Mouse (Mus musculus) liver, adult 2 months (tissue): Measurements from ENCODE around the gene Ccdc154. TPM values are rescaled to one million over a fixed set of nuclear protein-coding genes. Genes with fewer than 3 reads are reported as not detected.
"Not testable (repeated sequence)": the region's sequence is repeated elsewhere in the genome, so short reads cannot be mapped to it uniquely, and the experiment has no call there.

Experiments used
- DNase-seq: peaks from one replicate; pipeline ENCODE4 v3.0.0-alpha.2; 2011; ENCODE audit warnings: low read depth, low spot score; ENCODE audit errors: extremely low read depth
- H3K27ac ChIP-seq: fragments of 200-500 bp; replicated peaks from 2 replicates; pipeline ENCODE4 v1.5.1; 2012; ENCODE audit warnings: low read depth, mild to moderate bottlenecking, control low read depth, inconsistent platforms, low read length; ENCODE audit not compliant: insufficient read depth
- H3K27me3 ChIP-seq: fragments of 200-500 bp; 2 replicates; pipeline ENCODE4 v1.6.1; 2012; ENCODE audit warnings: mild to moderate bottlenecking, moderate library complexity, low read length, inconsistent platforms; ENCODE audit not compliant: control insufficient read depth, insufficient read depth
- H3K36me3 ChIP-seq: fragments of 200-500 bp; 2 replicates; pipeline ENCODE4 v1.6.1; 2012; ENCODE audit warnings: low read length, inconsistent platforms; ENCODE audit not compliant: control insufficient read depth, insufficient read depth
- H3K4me1 ChIP-seq: fragments of 200-500 bp; 2 replicates; pipeline ENCODE4 v1.6.1; 2011; ENCODE audit warnings: low read length; ENCODE audit not compliant: control insufficient read depth, insufficient read depth
- H3K4me3 ChIP-seq: fragments of 200-500 bp; 2 replicates; pipeline ENCODE4 v1.5.1; 2011; ENCODE audit warnings: low read depth, mild to moderate bottlenecking, control low read depth, low read length, moderate library complexity; ENCODE audit not compliant: insufficient read depth
- H3K79me2 ChIP-seq: fragments of 200-500 bp; 2 replicates; pipeline ENCODE4 v1.6.1; 2012; ENCODE audit warnings: inconsistent platforms, mild to moderate bottlenecking, low read length, moderate library complexity; ENCODE audit not compliant: control insufficient read depth, insufficient read depth
- H3K9ac ChIP-seq: fragments of 200-500 bp; 2 replicates; pipeline ENCODE4 v1.6.1; 2012; ENCODE audit warnings: low read depth, mild to moderate bottlenecking, control low read depth, inconsistent platforms, low read length
- CTCF ChIP-seq: fragments of 200-500 bp; IDR thresholded peaks from 2 replicates; pipeline ENCODE4 v1.5.1; 2011; ENCODE audit warnings: low read depth, low read length, control low read depth
- POLR2A ChIP-seq: fragments of 200-500 bp; IDR thresholded peaks from 2 replicates; pipeline ENCODE4 v1.6.1; 2011; ENCODE audit warnings: low read length, control low read depth; ENCODE audit not compliant: insufficient read depth; ENCODE audit errors: extremely low read depth
- WGBS: fragments of 180-500 bp; shearing (Covaris S2); methylation state at CpG from one replicate; pipeline ENCODE4 v1.1.7; 2018; 5-methylcytosine and 5-hydroxymethylcytosine counted together
- polyA plus RNA-seq: library from polyadenylated mRNA; depleted of rRNA; stranded (reverse); fragments of >200 nt; gene quantifications from 2 replicates; pipeline ENCODE4 v1.2.3, GENCODE M21; 2012
- total RNA-seq: library from RNA; depleted of rRNA; stranded (reverse); fragments of >200 nt; gene quantifications from 2 replicates; pipeline ENCODE4 v1.2.3, GENCODE M21; 2014

Gene Ccdc154
- total and polyA plus RNA-seq, 2 experiments: 0.07 TPM; not detected in 1

DNA sequence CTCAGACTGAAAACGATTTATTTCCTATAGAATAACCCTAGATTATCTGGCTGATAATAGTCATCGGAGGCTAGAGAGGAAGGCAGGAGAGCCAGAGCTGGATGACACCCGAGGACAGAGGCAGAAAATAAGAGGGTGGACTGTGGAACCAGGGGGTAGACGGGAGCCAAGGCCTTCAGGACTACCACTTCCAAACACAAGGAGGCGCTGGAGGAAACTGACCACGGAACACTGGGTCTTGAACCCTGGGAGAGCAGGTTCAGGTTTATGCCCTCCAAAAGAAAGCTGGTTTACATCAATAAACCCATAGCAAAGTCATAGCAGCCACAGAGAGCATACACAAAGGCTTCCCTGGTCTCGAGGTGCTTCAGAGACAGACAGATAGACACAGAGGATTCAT, 38.3 kb upstream of the Ccdc154 start:
- H3K79me2 ChIP-seq: no peaks in the 10 kb centered on the region
- TF ChIP-seq POLR2A: no peak
- peak; percentile 60 for TF ChIP-seq CTCF
- WGBS: 35% methylated on average over 7 of the region's 7 CpGs
- H3K9ac ChIP-seq: no peak overlapping the region
- H3K27ac ChIP-seq: no peak overlapping the region
- H3K4me1 ChIP-seq: peaks cover 2% of the 10 kb centered on the region; the same call in 1 of the 2 replicates
- H3K36me3 ChIP-seq: no peaks in the 10 kb centered on the region
- no peak for DNase-seq
- no peak overlapping the region for H3K4me3 ChIP-seq
- no peaks in the 10 kb centered on the region for H3K27me3 ChIP-seq

DNA sequence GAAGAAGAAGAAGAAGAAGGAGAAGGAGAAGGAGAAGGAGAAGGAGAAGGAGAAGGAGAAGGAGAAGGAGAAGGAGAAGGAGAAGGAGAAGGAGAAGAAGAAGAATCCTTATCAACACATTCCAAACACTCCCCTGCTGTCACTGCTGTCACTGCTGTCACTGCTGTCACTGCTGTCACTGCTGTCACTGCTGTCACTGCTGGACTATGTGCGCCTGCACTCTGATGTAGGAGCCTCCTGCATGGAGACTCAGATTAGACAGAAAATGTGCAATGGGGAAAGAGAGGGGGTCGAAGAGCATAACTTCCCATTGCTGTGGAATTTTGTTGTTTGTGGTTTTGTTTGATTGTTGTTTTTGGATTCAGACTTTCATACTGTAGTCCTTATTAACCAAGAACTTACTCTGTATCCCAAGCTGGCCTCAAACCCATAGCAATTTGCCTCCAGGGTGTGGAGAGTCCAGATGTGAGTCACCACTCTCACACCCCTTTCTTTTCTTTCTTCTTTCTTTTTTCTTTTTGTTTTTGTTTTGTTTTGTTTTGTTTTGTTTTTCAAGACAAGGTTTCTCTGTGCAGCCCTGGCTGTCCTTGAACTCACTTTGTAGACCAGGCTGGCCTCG, 36.7 kb upstream of the Ccdc154 start:
- H3K79me2 ChIP-seq, H3K27me3 ChIP-seq, H3K36me3 ChIP-seq, DNase-seq, H3K4me3 ChIP-seq, H3K4me1 ChIP-seq, H3K9ac ChIP-seq, H3K27ac ChIP-seq: not testable (repeated sequence)
- WGBS: 86% methylated on average over 3 of the region's 3 CpGs

DNA sequence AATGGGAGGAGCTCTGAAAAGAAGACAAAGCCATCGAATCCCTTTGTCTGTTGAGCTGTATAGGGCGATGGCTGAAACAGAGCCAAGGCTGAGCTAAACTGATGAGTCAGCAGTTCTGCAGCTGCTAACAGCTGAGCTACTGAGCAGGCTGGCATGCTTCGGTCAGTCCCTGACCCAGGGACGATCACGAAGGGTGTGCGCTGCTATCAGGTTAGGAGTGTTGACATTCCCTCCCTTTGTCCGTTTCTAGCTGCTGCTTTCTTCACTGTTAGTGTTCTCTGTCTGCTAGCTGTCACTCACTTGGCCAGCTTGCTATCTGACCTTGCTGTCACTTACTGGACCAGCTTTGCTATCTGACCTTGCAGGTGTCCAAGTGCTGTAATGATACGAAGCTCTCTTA, 35.2 kb upstream of the Ccdc154 start:
- Histone ChIP-seq H3K27me3 (no peaks in the 10 kb centered on the region), H3K79me2 (no peaks in the 10 kb centered on the region), H3K9ac (no peak overlapping the region), H3K4me1 (peaks cover 2% of the 10 kb centered on the region; the same call in 1 of the 2 replicates), H3K27ac (no peak overlapping the region), H3K4me3 (no peak overlapping the region), H3K36me3 (no peaks in the 10 kb centered on the region)
- no peak for TF ChIP-seq CTCF
- no peak for TF ChIP-seq POLR2A
- 24% methylated on average over 8 of the region's 8 CpGs for WGBS
- DNase-seq: peak; percentile 67

DNA sequence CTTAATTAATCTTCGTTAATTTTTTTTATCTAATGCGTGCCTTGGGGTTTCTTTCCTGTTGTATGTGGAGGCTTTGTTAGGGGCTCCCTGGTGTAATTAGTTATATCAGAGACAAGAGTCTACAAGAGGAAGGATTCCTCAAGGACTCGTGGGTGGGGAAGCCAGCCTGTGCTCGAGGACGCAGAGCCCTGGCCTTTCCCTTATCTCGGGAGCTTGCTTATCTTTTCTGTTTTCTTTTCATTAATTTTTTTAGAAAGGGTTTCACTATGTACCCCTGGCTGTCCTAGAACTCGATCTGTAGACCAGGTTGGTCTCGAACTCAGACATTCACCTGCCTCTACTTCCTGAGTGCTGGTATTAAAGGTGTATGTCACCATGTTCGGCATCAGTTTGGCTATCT, 34.6 kb upstream of the Ccdc154 start:
- H3K27me3 ChIP-seq: no peaks in the 10 kb centered on the region
- no peak overlapping the region for H3K27ac ChIP-seq
- H3K4me3 ChIP-seq: no peak overlapping the region
- no peaks in the 10 kb centered on the region for H3K79me2 ChIP-seq
- TF ChIP-seq POLR2A (no peak), CTCF (no peak)
- H3K4me1 ChIP-seq: peaks cover 2% of the 10 kb centered on the region; the same call in 1 of the 2 replicates
- no peaks in the 10 kb centered on the region for H3K36me3 ChIP-seq
- 59% methylated on average over 9 of the region's 9 CpGs for WGBS
- H3K9ac ChIP-seq: no peak overlapping the region
- no peak for DNase-seq

DNA sequence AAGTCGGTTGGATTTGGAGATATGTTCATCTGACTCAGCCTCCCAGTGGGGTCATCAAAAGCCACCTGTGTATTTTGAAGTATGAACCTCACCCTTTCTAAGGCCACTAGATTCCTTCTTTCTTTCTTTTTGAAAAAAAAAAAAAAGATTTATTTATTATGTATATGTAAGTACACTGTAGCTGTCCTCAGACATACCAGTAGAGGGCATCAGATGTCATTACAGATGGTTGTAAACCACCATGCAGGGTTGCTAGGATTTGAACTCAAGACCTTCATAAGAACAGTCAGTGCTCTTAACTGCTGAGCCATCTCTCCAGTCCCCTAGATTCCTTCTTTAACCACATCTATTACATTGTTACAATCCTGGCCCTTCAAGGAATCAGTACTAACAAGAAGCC, 32.2 kb upstream of the Ccdc154 start:
- H3K4me3 ChIP-seq: no peak overlapping the region
- no peaks in the 10 kb centered on the region for H3K36me3 ChIP-seq
- peaks cover 13% of the 10 kb centered on the region; the same call in 1 of the 2 replicates for H3K79me2 ChIP-seq
- WGBS: 83% methylated on average over 1 of the region's 1 CpGs
- H3K4me1 ChIP-seq: peaks cover 9% of the 10 kb centered on the region
- H3K9ac ChIP-seq: no peak overlapping the region
- TF ChIP-seq POLR2A (no peak), CTCF (no peak)
- DNase-seq: peak; percentile 32
- H3K27me3 ChIP-seq: no peaks in the 10 kb centered on the region
- H3K27ac ChIP-seq: no peak overlapping the region

DNA sequence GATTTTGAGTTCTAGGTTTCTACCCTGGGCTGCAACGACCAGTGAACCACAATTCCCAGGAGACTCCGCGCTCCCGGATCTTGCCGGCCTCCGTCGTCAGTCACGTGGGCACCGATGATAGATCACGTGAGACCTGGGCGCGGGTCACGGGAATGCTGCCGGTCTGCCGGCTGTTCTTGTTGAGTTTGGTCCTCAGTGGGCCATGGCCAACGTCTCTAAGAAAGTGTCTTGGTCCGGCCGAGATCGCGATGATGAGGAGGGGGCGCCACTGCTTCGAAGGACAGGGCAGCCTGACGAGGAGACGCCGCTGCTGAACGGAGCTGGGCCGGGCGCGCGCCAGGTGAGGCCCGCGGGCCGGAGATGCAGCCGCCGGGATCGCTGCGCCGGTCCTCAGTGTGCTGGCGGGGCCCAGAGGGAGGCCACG, 29.0 kb upstream of the Ccdc154 start, which contains the start of gene Clcn7:
Gene Clcn7, plus strand, starts transcription at position 117 of the 424 bp plus-strand sequence.
- H3K27me3 ChIP-seq: no peaks in the 10 kb centered on the region
- H3K9ac ChIP-seq: peak within 1 kb of the TSS; percentile 82
- peak within 1 kb of the TSS; percentile 69 for H3K4me3 ChIP-seq
- WGBS: under 1% methylated on average over 40 of the region's 40 CpGs
- H3K79me2 ChIP-seq: peaks cover 18% of the 10 kb centered on the region; the same call in 1 of the 2 replicates
- DNase-seq: peak; percentile 81
- H3K27ac ChIP-seq: peak within 1 kb of the TSS; percentile 57
- H3K36me3 ChIP-seq: no peaks in the 10 kb centered on the region
- TF ChIP-seq CTCF: no peak
- no peak for TF ChIP-seq POLR2A
- H3K4me1 ChIP-seq: peaks cover 7% of the 10 kb centered on the region
